Mouse (Mus musculus): Measurements from ENCODE around the gene Nceh1.

Gene Nceh1

DNA sequence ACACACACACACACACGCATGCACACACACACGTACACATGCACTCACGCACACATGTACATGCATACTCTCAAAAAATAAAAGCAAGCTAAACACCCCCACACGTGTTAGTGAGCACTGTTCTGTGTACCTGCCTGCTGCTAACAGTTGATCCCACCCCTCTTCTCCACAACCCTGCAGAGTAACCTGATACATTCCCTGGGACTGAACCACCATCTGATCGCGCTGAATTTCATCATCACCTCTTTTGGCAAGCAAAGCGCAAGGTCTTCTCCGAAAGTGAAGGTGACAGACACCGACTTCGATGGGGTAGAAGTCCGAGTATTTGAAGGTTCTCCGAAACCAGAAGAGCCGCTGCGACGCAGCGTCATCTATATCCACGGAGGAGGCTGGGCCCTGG is 39.7 kb downstream of the Nceh1 start:
- in situ Hi-C loops (cut with MboI, MseI), result loop anchor here (10.0 kb wide), 1 partner anchor 598 kb away; no protein-coding TSS in a partner anchor

DNA sequence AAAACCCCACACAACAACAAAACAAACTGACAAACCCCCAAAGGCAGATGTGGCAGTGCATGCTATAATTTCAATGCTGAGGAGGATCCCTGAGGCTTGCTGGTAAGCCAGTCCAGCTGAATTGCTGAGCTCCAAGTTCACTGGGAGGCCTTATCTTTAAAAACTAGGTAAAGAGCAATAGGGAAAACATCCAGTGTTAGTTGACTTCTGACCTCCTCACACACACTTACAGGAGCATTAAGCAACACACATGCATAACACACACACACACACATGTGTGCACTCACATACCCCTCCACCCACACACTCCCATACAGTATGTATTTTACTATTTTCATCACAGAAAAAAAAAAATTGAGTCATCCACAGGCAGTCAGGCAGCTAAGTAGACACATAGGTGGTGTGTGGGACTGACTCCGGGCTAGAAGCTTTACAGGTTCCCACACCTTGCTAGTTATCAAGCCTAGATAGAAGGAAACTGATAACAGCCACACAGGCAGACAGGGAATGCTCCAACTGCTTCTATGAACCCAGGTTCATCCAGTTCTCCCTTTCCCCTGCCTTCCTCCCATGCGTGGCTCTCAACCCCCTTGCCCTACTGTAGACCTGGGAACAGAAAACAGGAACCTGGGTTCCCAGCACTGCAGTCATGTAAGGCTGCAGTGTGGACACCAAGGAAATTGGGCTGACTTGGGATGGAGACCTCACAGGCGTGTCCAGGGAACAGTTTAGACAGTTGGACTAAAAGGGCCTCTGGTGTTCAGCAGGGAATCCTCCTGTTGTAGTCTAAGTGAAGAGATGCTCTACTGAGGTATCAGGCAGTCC is 45.1 kb downstream of the Nceh1 start:
- in situ Hi-C loops (cut with MboI, MseI), result loop anchor here (10.0 kb wide), 1 partner anchor 603 kb away; no protein-coding TSS in a partner anchor

DNA sequence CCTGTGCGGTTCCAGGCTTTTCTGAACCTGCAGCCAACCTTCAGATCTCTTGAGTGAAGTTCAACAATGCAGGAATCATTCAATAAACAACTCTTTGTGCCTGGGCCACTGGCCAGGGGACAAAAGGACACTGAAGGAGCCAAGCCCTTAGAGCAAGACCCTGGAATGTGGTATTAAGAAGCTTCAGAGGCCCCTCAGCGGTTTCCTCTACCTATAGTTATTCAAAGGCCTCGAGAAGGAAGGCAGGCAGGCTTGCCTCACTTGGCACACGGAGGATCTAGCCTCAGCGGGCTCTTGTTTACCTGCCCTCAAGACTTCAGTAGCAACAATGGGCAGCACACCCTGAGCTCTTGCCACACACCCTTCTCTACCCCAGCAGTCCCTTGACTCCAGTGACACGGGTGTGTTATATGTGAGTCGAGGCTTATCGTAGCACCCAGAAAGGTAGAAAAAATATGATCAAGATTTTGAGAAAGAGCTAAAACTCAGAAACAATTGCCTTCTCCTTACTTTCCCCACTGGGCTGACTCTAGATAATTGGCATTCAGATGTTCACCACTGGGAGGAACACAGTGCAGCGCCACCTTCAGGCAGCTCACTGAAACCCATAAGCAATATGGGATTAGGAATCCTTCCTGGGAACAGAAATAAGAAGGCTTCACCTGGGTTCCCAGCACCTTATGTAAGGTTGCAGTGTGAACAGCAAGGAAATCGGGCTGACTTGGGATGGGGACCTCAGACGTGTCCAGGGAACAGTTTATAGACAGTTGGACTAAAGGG is 46.0 kb downstream of the Nceh1 start:
- in situ Hi-C loops (cut with MboI, MseI), result loop anchor here (10.0 kb wide), 1 partner anchor 604 kb away; no protein-coding TSS in a partner anchor

DNA sequence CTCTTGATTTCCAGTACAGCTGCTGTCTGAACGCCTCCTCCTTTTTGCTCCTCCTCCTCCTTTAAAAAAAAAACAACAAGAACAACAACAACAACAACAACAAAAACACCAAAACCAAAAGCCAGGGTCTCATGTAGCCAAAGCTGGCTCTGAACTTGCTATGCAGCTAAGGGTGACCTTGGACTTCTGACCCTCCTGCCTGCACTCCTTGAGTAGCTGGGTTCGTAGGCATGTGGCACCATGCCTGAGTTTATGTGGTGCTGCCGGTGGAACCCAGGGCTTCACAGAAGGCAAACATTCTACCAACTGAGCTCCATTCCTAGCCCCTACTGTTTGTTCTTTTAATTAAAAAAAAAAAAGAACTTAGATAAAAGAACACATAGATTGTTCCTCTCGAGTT is 50.6 kb downstream of the Nceh1 start:
- in situ Hi-C loops (cut with MboI, MseI), result no loop called here

DNA sequence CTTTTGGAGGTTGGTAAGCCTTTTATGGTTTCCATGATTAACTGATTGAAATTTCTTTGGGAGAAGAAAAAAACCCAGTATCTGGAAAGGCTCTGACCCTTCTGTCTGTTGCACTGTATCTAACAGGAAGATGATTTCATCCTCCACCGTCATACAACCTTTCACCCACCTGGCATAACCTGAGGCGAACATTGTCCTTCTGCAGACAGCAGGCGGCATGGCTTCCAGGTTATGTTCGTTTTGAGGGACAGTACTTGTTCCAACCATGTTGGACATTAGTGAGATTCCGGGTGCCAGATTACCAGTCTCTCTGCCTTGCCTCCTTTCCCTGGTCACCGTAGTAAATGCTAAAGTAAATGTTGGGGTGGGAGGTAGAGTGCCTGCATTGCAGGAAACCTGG is 51.1 kb downstream of the Nceh1 start:
- in situ Hi-C loops (cut with MboI, MseI), result no loop called here

DNA sequence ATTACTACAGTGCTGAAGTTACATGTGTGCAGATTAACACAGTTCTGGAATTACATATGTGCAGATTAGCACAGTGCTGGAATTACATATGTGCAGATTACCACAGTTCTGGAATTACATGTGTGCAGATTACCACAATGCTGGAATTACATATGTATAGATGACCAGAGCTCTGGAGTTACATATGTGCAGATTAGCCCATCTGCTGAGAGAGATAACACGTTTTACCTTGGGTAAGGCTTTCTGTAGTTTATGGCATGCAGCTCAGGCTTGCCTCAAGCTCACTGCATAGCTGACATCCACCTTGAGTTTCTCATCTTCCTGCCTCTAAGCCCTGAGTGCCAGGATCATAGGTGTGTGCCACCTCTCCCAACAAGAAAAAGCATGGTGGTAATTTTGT is 52.2 kb downstream of the Nceh1 start:
- in situ Hi-C loops (cut with MboI, MseI), result no loop called here

DNA sequence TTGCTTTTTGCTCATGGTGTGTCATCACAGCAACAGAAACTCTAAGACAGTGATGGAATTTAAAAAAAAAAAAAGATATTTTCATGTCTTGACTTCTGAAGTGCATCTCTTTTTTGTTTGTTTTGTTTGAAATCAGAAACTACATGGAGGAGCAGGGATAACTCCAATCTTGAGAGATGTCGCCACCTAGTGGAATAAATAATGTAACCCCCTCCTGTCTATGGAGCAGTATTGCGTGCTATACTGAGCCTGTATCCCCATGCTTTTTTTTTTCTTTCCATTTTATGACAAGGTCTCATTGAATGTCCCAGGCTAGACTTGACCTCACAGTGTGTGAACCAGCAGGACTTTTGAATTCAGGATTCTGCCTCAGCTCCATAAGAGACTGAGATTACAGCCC is 54.5 kb downstream of the Nceh1 start:
- in situ Hi-C loops (cut with MboI, MseI), result no loop called here

DNA sequence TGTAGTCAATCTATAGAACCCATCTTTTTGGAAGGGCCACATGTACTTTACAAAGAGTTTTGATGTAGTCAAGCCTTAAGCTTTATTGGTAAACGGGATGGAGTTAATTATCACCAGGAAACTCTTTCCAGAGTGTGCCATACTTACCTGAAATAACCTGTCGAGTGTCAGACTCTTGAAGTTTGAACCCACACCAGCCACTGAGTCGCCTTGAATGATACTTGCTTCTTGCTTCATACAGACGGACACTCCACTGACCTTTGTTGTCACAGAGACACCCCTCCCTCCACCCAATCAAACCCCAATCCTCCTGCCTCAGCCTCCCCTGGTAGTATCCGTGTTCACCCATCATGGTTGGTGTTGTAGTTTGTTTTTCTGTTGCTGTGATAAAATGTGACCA is 55.8 kb downstream of the Nceh1 start:
- in situ Hi-C loops (cut with MboI, MseI), result no loop called here

DNA sequence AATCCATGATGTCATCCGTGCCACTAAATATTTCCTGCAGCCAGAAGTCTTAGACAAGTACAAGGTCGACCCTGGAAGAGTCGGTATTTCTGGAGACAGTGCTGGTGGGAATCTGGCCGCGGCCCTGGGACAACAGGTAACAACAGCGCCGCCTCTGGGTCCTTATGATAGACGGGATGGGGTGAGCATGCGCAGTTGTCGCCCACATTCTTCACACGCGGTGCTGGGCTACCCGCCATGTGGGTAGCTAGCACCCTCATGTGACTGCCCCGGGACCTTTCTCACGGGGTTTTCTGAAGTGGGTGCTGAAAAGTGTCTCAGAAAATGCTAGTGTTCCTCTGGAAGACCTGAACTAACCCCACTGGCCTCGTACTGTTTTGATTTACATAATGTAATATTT is 56.8 kb downstream of the Nceh1 start:
- in situ Hi-C loops (cut with MboI, MseI), result no loop called here

DNA sequence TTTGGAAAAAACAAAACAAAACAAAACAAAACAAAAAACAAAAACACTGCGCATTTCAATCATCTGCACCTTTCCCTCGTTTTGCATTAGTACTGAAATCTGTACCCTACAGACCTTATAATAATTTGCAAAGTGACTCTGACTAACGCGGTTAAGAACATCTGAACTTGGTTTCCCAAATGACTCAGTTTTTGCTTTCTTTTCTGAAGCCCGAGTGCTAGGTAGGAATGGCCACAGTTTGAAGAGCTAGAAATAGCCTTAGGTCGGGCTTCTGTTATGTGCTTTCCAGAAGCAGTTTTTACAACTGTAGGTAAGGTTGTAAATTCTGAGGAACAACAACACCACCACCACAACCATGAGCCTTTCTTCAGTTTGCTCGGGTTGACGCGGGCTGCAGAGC is 59.1 kb downstream of the Nceh1 start:
- in situ Hi-C loops (cut with MboI, MseI), result no loop called here

DNA sequence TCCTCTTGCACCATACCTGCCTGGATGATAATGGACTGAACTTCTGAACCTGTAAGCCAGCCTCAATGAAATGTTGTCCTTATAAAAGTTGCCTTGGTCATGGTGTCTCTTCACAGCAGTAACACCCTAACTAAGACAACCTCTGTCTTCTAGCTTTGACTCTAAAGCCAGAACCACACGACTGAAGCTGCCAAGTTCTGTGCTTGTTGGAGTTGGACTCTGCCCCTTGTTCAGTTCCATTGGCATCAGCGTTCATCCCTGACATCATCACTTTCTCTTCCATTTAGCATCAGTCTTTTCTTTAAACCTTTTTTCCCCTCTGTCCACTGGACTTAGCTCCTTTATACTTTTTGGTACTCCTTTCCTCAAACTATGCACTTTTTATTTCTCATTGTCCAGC is 63.4 kb downstream of the Nceh1 start:
- in situ Hi-C loops (cut with MboI, MseI), result no loop called here

DNA sequence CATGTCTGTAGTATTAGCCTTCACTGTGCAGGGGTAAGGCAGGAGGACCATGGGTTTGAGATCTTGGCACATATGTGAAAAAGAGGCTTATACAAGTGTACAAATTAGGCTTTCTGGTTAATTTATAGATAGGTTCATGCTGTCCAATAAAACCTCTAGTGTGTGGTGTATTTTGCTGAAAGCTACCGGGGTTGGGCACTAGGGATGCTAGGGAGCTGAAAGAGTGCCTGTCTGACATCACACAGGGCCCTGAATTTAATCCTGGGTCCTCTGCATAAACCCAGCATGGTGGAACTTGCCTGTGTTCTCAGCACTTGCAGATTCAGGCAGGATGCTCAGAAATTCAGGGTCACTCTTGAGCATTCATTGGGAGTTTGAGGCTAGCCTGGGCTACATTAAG is 65.0 kb downstream of the Nceh1 start:
- in situ Hi-C loops (cut with MboI, MseI), result no loop called here

DNA sequence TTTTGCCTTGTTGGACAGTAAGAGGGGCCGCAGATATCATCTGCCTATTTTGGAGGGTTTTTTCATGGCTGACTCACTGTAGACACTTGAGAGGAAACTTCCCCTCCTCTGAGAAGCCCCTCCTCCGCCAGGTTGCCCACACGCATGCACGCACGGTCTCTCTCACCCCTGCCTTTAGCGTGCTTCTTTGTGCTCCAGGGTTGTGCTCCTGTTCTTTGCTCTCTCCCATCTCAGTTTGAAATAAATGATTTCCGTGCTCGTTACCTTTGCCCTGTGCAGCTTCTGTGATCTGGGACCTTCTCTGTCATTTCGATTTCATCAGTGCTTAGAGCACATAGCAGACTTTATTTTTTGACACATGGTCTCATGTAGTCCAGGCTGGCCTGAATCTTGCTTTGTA is 66.3 kb downstream of the Nceh1 start:
- in situ Hi-C loops (cut with MboI, MseI), result no loop called here

DNA sequence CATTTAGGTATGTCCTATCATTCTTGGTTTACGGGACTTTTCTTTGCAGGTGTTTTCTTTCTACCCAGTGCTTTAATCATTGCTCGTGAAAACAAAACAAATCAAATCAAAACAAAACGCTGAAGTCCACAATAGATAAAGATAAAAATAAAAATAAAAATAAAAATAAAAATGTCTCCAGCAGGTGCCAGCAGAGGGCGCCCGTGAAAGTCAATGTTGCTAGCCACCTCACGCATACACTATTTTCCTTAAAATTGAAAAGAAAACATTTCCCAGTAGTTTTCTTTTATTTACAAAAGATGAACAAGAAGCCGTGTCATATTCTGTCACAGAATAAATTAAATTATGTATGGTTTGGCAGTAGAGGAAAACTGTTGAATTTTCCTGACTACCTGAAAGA is 68.2 kb downstream of the Nceh1 start:
- in situ Hi-C loops (cut with MboI, MseI), result no loop called here

DNA sequence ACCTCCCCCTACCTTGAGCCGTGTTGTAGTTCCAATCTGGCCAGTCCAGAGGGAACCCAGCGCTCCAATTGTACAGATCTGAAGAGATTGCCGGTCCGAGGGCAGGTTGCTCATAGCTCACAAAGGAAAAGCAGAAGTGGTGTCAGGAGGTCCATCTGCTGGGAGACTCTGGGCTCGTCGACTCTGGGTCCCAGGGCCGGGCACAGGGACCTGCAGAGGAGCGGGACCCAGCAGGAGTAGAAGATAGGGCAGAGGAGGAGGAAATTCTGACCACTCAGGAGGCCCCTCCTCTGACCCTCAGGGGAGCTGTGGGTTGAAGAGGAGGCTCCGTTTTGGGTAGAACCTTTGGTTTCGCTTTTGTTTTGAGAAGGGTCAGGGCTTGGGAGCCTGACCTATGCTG is 75.7 kb downstream of the Nceh1 start:
- in situ Hi-C loops (cut with MboI, MseI), result no loop called here

DNA sequence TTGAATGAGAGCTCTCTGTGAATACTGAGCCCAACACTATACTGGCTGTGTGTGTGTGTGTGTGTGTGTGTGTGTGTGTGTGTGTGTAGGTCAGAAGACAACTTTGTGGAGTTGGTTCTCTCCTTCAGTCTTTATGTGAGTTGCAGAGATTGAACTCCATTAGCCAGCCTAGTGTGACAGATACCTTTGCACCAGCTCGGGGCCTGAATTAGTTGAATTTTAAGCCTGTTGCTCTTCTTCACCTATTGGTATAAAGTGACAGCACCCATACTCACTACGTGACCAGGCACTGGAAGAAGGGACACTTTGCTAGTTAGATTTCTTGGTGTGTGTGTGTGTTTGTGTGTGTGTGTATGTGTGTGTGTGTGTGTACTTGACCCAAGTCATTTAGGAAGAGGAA is 77.6 kb downstream of the Nceh1 start:
- in situ Hi-C loops (cut with MboI, MseI), result no loop called here

DNA sequence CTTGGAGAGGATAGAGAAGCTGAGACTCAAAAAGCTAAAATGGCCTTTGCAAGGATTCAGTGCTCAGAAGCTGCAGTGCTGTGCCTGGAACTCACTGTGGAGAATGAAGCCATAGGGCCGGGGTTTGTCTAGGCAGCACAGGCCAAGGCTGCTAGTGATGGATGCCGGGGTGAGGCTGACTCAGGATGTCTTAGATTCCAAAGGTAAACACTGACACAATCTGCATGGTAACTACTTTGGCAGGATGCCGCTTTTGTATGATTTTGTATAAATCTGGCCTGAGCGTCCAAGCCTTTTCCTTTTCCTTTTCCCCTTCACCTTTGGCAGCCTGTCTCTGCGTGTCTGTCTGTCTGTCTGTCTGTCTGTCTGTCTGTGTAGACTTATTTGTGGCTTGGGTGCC is 84.6 kb downstream of the Nceh1 start:
- in situ Hi-C loops (cut with MboI, MseI), result no loop called here

DNA sequence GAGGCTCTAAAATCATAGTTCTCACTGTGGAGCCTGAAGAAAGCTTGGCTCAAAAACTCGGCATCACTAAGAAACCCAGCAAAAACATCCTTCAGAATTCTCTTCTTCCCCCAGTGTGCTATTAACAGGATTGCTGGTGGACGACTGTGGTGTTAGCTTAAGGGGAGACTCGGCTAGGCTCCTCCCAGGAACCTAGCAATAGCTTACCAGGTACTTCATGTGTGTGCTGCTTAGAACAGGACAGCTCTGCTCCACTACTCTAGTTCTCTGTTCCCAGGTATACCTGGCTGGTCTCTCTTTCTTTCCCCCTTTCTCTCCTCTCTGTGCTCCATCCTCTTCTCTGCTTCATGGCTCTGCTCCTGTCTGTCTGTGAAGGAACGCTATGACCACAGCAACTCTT is 85.1 kb downstream of the Nceh1 start:
- in situ Hi-C loops (cut with MboI, MseI), result no loop called here

DNA sequence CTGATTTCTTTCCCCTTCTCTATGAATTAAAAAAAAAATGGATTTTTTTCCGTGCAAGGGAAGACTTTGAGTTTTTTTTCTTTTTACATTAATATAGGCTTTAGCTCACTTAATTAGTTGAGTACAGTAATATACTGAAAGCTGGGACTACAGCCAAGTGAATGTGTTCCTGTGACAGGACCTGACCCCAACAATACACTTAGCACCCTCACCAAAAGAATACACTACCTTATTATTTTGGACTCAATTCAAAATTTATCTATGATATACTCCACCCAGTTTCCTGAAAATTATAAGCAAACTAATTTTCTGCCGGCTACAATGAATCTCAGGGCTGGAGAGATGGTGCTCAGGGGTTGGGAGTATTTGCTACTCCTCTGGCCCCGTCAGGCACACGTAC is 86.4 kb downstream of the Nceh1 start:
- in situ Hi-C loops (cut with MboI, MseI), result no loop called here

DNA sequence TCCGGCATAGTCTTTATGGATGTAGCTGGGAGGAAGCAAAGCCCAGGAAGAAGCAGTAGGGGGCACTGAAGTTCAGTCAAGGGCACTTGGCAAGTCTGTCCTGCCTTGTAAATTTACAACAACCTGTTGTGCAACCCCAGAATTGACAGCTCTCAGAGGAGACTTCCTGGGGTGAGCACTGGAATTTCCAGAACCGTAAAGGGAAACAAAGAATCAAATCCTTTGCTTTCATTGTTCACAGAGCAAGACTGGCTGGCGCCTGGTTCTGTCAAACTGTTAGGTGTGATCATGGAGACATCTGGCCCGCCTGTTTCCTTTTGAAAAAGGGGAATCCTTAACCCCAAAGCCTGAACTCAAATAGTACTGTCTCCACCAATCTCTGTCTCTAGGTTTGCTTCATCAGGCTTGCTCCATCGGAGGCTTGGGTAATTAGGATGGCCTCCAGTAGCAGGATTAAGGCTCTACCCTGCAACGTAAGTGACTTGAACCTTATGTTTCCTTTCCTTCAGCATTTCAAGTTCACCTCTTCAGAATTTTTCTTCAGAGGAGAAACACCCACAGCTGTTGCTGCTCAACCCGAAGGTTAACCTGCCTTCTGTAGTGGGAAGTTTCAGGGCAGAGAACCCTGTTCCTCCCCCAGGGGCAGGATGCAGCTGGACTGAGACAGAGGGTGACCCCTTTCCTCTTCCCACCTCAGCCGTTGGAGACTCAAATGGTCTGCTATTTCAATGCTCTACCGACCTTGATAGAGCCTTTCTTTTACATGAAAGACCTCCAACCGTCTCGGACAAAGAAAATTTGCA is 87.6 kb downstream of the Nceh1 start:
- in situ Hi-C loops (cut with MboI, MseI), result no loop called here

DNA sequence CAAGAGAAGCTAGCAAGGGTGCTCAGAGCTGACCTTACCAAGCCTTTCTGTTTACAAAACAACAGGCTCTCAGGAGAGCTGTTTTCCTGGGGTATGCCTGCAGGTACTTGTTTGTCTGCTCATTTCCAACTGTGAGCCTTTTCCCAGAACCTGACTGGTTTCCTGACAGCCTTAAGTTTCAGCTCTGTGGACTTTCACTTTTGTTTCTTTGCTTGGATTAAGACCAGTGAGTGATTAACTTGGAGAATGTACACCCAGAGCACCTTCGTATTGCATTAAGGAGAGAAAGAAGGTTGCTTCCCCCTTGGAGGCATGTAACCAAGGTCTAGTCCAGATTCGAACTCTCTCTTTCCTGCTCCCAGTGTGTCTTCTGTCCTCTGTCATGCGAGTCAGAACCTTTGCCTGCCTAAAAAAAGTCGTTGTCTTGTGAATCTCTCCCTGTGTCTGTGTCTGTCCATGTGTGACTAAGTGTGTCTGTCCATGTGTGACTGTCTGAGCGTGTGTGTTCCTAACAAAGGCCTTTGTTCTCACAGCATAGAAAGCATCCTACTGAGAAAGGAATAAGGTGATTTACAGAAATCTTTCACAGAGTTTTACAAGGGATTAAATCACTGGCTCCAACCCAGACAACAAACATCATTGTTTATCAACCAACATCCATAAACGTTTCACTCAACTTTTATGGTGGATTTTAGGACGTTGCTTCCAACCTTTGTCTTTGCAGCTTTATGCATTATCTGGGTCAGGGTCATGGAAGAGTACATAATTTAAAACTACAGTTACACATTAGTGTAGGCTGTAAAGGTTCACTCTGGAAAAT is 90.4 kb downstream of the Nceh1 start:
- in situ Hi-C loops (cut with MboI, MseI), result no loop called here

All from T-helper 2 cell (primary cell).